Mouse (Mus musculus) MEL (cell line): ENCODE results near the gene Gpt2. TPM values are rescaled to one million over a fixed set of nuclear protein-coding genes. Genes with fewer than 3 reads are reported as not detected.

ENCODE experiments used
- DNase-seq: peaks from one replicate; pipeline ENCODE4 v3.0.0; 2011; ENCODE audit warnings: low read depth, low spot score
- H3K27ac ChIP-seq: 2 replicates; pipeline ENCODE4 v1.5.1; 2012; ENCODE audit warnings: low read depth, mild to moderate bottlenecking, control low read depth, low read length, moderate library complexity; ENCODE audit not compliant: control insufficient read depth
- H3K27me3 ChIP-seq, 2 experiments: fragments of 150-350 bp in 1 of 2; sonication (generic) in 1 of 2; 2 replicates each; pipeline ENCODE4 v1.6.1; 2012; ENCODE audit warnings: low read length in 2 of 2, mild to moderate bottlenecking in 2 of 2, improper control_type of control experiment in 1 of 2, moderate library complexity in 1 of 2; ENCODE audit not compliant: insufficient read depth in 2 of 2, control insufficient read depth in 1 of 2
- H3K36me3 ChIP-seq, 2 experiments: 2 replicates each; pipeline ENCODE4 v1.6.1; 2012 to 2014; ENCODE audit warnings: low read length in 2 of 2, improper control_type of control experiment in 1 of 2, inconsistent platforms in 1 of 2, mild to moderate bottlenecking in 1 of 2; ENCODE audit not compliant: insufficient read depth in 2 of 2, control insufficient read depth in 1 of 2
- H3K4me1 ChIP-seq, 2 experiments: fragments of 150-350 bp in 1 of 2; sonication (generic) in 1 of 2; 2 replicates each; pipeline ENCODE4 v1.6.1; 2012; ENCODE audit warnings: low read length in 2 of 2, improper control_type of control experiment in 1 of 2, mild to moderate bottlenecking in 1 of 2; ENCODE audit not compliant: insufficient read depth in 2 of 2, control insufficient read depth in 1 of 2
- H3K4me3 ChIP-seq, 2 experiments: fragments of 150-350 bp in 1 of 2; sonication (generic) in 1 of 2; 2 replicates each; pipeline ENCODE4 v1.5.1; 2012; ENCODE audit warnings: low read depth in 2 of 2, low read length in 2 of 2, mild to moderate bottlenecking in 2 of 2, moderate library complexity in 2 of 2, control low read depth in 1 of 2, improper control_type of control experiment in 1 of 2; ENCODE audit not compliant: control insufficient read depth in 1 of 2, insufficient read depth in 1 of 2
- H3K79me2 ChIP-seq: 2 replicates; pipeline ENCODE4 v1.6.1; 2012; ENCODE audit warnings: mild to moderate bottlenecking, low read length, moderate library complexity; ENCODE audit not compliant: control insufficient read depth, poor library complexity, insufficient read depth
- H3K9ac ChIP-seq: 2 replicates; pipeline ENCODE4 v1.6.1; 2012; ENCODE audit warnings: low read depth, mild to moderate bottlenecking, control low read depth, low read length, moderate library complexity; ENCODE audit not compliant: control insufficient read depth, poor library complexity, severe bottlenecking
- H3K9me3 ChIP-seq: fragments of 150-350 bp; sonication (generic); replicated peaks from 2 replicates; pipeline ENCODE4 v1.6.1; 2012; ENCODE audit warnings: mild to moderate bottlenecking, low read length, improper control_type of control experiment, moderate library complexity; ENCODE audit not compliant: insufficient read depth
- BHLHE40 ChIP-seq: IDR thresholded peaks from 2 replicates; pipeline ENCODE4 v1.6.1; 2012; ENCODE audit warnings: low read depth, mild to moderate bottlenecking, inconsistent platforms, low read length, improper control_type of control experiment, borderline replicate concordance
- CHD1 ChIP-seq: IDR thresholded peaks from 2 replicates; pipeline ENCODE4 v1.6.1; 2012; ENCODE audit warnings: low read depth, mild to moderate bottlenecking, inconsistent platforms, low read length, improper control_type of control experiment
- CHD2 ChIP-seq: IDR thresholded peaks from 2 replicates; pipeline ENCODE4 v1.6.1; 2011; ENCODE audit warnings: low read length, improper control_type of control experiment
- CTCF ChIP-seq, 3 experiments: IDR thresholded peaks in 2 of 3; conservative IDR thresholded peaks in 1 of 3; 2 replicates each; pipeline ENCODE4 v1.5.1; 2011 to 2012; ENCODE audit warnings: low read length in 3 of 3, low read depth in 2 of 3, mild to moderate bottlenecking in 2 of 3, improper control_type of control experiment in 1 of 3, inconsistent platforms in 1 of 3, mixed read lengths in 1 of 3, moderate library complexity in 1 of 3; ENCODE audit not compliant: control insufficient read depth in 1 of 3, insufficient read depth in 1 of 3, poor library complexity in 1 of 3, severe bottlenecking in 1 of 3
- E2F4 ChIP-seq: IDR thresholded peaks from 2 replicates; pipeline ENCODE4 v1.6.1; 2011; ENCODE audit warnings: low read depth, low read length, improper control_type of control experiment, borderline replicate concordance
- ELF1 ChIP-seq: IDR thresholded peaks from 2 replicates; pipeline ENCODE4 v1.6.1; 2014; ENCODE audit warnings: low read depth, mild to moderate bottlenecking, inconsistent platforms, low read length, improper control_type of control experiment, moderate library complexity
- ETS1 ChIP-seq: IDR thresholded peaks from 2 replicates; pipeline ENCODE4 v1.6.1; 2012; ENCODE audit warnings: low read depth, mild to moderate bottlenecking, inconsistent platforms, low read length, improper control_type of control experiment, moderate library complexity
- GABPA ChIP-seq: IDR thresholded peaks from 2 replicates; pipeline ENCODE4 v1.6.1; 2012; ENCODE audit warnings: low read depth, mild to moderate bottlenecking, inconsistent platforms, low read length, improper control_type of control experiment, moderate library complexity
- GATA1 ChIP-seq: IDR thresholded peaks from 2 replicates; pipeline ENCODE4 v1.6.1; 2011; ENCODE audit warnings: low read depth, low read length, improper control_type of control experiment
- HCFC1 ChIP-seq: IDR thresholded peaks from 2 replicates; pipeline ENCODE4 v1.6.1; 2012; ENCODE audit warnings: low read depth, mild to moderate bottlenecking, inconsistent platforms, low read length, improper control_type of control experiment, moderate library complexity
- JUND ChIP-seq: IDR thresholded peaks from 2 replicates; pipeline ENCODE4 v1.6.1; 2011; ENCODE audit warnings: low read depth, mild to moderate bottlenecking, improper control_type of control experiment, low read length
- KAT2A ChIP-seq: conservative IDR thresholded peaks from 2 replicates; pipeline ENCODE4 v1.6.1; 2012; ENCODE audit warnings: low read depth, low read length, improper control_type of control experiment, inconsistent platforms
- MAFK ChIP-seq: IDR thresholded peaks from 2 replicates; pipeline ENCODE4 v1.6.1; 2011; ENCODE audit warnings: low read depth, mild to moderate bottlenecking, low read length, improper control_type of control experiment, borderline replicate concordance
- MAX ChIP-seq: IDR thresholded peaks from 2 replicates; pipeline ENCODE4 v1.6.1; 2011; ENCODE audit warnings: low read length, improper control_type of control experiment
- MAZ ChIP-seq: IDR thresholded peaks from 2 replicates; pipeline ENCODE4 v1.6.1; 2012; ENCODE audit warnings: low read depth, mild to moderate bottlenecking, inconsistent platforms, low read length, improper control_type of control experiment
- MEF2A ChIP-seq: IDR thresholded peaks from 2 replicates; pipeline ENCODE4 v1.6.1; 2014; ENCODE audit warnings: low read depth, mild to moderate bottlenecking, inconsistent platforms, low read length, improper control_type of control experiment; ENCODE audit not compliant: poor library complexity, insufficient replicate concordance, severe bottlenecking; ENCODE audit errors: extremely low read depth
- MXI1 ChIP-seq: IDR thresholded peaks from 2 replicates; pipeline ENCODE4 v1.6.1; 2011; ENCODE audit warnings: mild to moderate bottlenecking, low read depth, low read length, improper control_type of control experiment
- MYB ChIP-seq: IDR thresholded peaks from 2 replicates; pipeline ENCODE4 v1.6.1; 2011; ENCODE audit warnings: mild to moderate bottlenecking, low read depth, low read length, improper control_type of control experiment
- MYC ChIP-seq: IDR thresholded peaks from 2 replicates; pipeline ENCODE4 v1.6.1; 2011; ENCODE audit warnings: low read depth, mild to moderate bottlenecking, low read length, improper control_type of control experiment, moderate library complexity
- NELFE ChIP-seq: IDR thresholded peaks from 2 replicates; pipeline ENCODE4 v1.6.1; 2011; ENCODE audit warnings: low read depth, low read length, improper control_type of control experiment
- NRF1 ChIP-seq: IDR thresholded peaks from 2 replicates; pipeline ENCODE4 v1.6.1; 2014; ENCODE audit warnings: low read depth, mild to moderate bottlenecking, inconsistent platforms, low read length, improper control_type of control experiment, moderate library complexity; ENCODE audit not compliant: poor library complexity, insufficient read depth, severe bottlenecking
- POLR2A ChIP-seq, 2 experiments: IDR thresholded peaks; 2 replicates each; pipeline ENCODE4 v1.6.1; 2011 to 2012; ENCODE audit warnings: low read length in 2 of 2, mild to moderate bottlenecking in 2 of 2, control low read depth in 1 of 2, improper control_type of control experiment in 1 of 2, low read depth in 1 of 2, moderate library complexity in 1 of 2; ENCODE audit not compliant: control insufficient read depth in 1 of 2, insufficient read depth in 1 of 2, poor library complexity in 1 of 2
- POLR2AphosphoS2 ChIP-seq: IDR thresholded peaks from 2 replicates; pipeline ENCODE4 v1.6.1; 2011; ENCODE audit warnings: low read length, improper control_type of control experiment
- POLR2AphosphoS5 ChIP-seq: IDR thresholded peaks from 2 replicates; pipeline ENCODE4 v1.6.1; 2012; ENCODE audit warnings: low read depth, borderline replicate concordance, mild to moderate bottlenecking, inconsistent platforms, low read length, moderate library complexity, mixed read lengths
- RAD21 ChIP-seq: IDR thresholded peaks from 2 replicates; pipeline ENCODE4 v1.6.1; 2011; ENCODE audit warnings: mild to moderate bottlenecking, low read depth, low read length, improper control_type of control experiment
- RCOR1 ChIP-seq: IDR thresholded peaks from 2 replicates; pipeline ENCODE4 v1.6.1; 2012; ENCODE audit warnings: low read depth, mild to moderate bottlenecking, inconsistent platforms, low read length, improper control_type of control experiment
- SIN3A ChIP-seq: IDR thresholded peaks from 2 replicates; pipeline ENCODE4 v1.6.1; 2012; ENCODE audit warnings: low read length, improper control_type of control experiment, inconsistent platforms
- SMC3 ChIP-seq: IDR thresholded peaks from 2 replicates; pipeline ENCODE4 v1.6.1; 2011; ENCODE audit warnings: low read depth, low read length, improper control_type of control experiment
- TAL1 ChIP-seq: IDR thresholded peaks from 2 replicates; pipeline ENCODE4 v1.6.1; 2012; ENCODE audit warnings: mild to moderate bottlenecking, inconsistent platforms, low read length, moderate library complexity, mixed read lengths
- TBP ChIP-seq: IDR thresholded peaks from 2 replicates; pipeline ENCODE4 v1.8.0; 2011; ENCODE audit warnings: low read depth, low read length, improper control_type of control experiment
- TCF12 ChIP-seq: IDR thresholded peaks from 2 replicates; pipeline ENCODE4 v1.6.1; 2014; ENCODE audit warnings: low read depth, mild to moderate bottlenecking, inconsistent platforms, low read length, improper control_type of control experiment, moderate library complexity
- UBTF ChIP-seq: IDR thresholded peaks from 2 replicates; pipeline ENCODE4 v1.6.1; 2012; ENCODE audit warnings: low read depth, mild to moderate bottlenecking, inconsistent platforms, low read length, improper control_type of control experiment, moderate library complexity, borderline replicate concordance; ENCODE audit not compliant: insufficient read depth
- USF1 ChIP-seq: IDR thresholded peaks from 2 replicates; pipeline ENCODE4 v1.6.1; 2014; ENCODE audit warnings: low read depth, mild to moderate bottlenecking, inconsistent platforms, low read length, improper control_type of control experiment, moderate library complexity
- USF2 ChIP-seq, 2 experiments: IDR thresholded peaks; 2 replicates each; pipeline ENCODE4 v1.6.1; 2011 to 2012; ENCODE audit warnings: improper control_type of control experiment in 2 of 2, low read length in 2 of 2, borderline replicate concordance in 1 of 2, inconsistent platforms in 1 of 2, low read depth in 1 of 2, mild to moderate bottlenecking in 1 of 2; ENCODE audit not compliant: insufficient read depth in 1 of 2
- ZC3H11A ChIP-seq: IDR thresholded peaks from 2 replicates; pipeline ENCODE4 v1.6.1; 2012; ENCODE audit warnings: low read depth, mild to moderate bottlenecking, inconsistent platforms, low read length, improper control_type of control experiment
- ZKSCAN1 ChIP-seq: IDR thresholded peaks from 2 replicates; pipeline ENCODE4 v1.6.1; 2012; ENCODE audit warnings: low read depth, mild to moderate bottlenecking, inconsistent platforms, low read length, improper control_type of control experiment, moderate library complexity
- ZMIZ1 ChIP-seq: IDR thresholded peaks from 2 replicates; pipeline ENCODE4 v1.6.1; 2012; ENCODE audit warnings: low read depth, mild to moderate bottlenecking, inconsistent platforms, low read length, improper control_type of control experiment, moderate library complexity
- ZNF384 ChIP-seq: IDR thresholded peaks from 2 replicates; pipeline ENCODE4 v1.6.1; 2012; ENCODE audit warnings: low read depth, mild to moderate bottlenecking, inconsistent platforms, low read length, improper control_type of control experiment
- polyA plus RNA-seq, 2 experiments: library from polyadenylated mRNA; stranded (reverse) in 1 of 2; unstranded in 1 of 2; fragments of >175 nt in 1 of 2; fragments of >200 nt in 1 of 2; gene quantifications; 2 replicates each; pipeline versions ENCODE4 v1.2.1 to v1.2.4; 2012; ENCODE audit warnings: low replicate concordance in 2 of 2, low read depth in 1 of 2; ENCODE audit not compliant: insufficient read length in 2 of 2, insufficient read depth in 1 of 2, missing spikeins in 1 of 2
- total RNA-seq: library from RNA; depleted of rRNA; stranded (reverse); fragments of 300-350 nt; gene quantifications from 2 replicates; pipeline ENCODE4 v1.2.3, GENCODE M21; 2012

The Gpt2 gene
- total and polyA plus RNA-seq, 3 experiments = 10.2 to 25.3 TPM; not detected in 1

GRCm38 (mm10) chr8:85557601-85557986 lies 65.2 kb downstream of the Gpt2 start:
- peaks cover 24 to 25% of the 10 kb centered on the region in 2 experiments for H3K4me1 ChIP-seq
- H3K9me3 ChIP-seq = no peaks in the 10 kb centered on the region
- DNase-seq = peak; percentile 85
- H3K27ac ChIP-seq = peak overlapping the region; percentile 65
- H3K36me3 ChIP-seq = peaks cover 11 to 50% of the 10 kb centered on the region in 2 experiments
- H3K9ac ChIP-seq = peak overlapping the region; percentile 48
- H3K79me2 ChIP-seq = peaks cover 21% of the 10 kb centered on the region
- peak overlapping the region; percentile 18 to 92 for H3K4me3 ChIP-seq
- H3K27me3 ChIP-seq = no peaks in the 10 kb centered on the region
- TF ChIP-seq POLR2A (IDR thresholded peaks at IDR 0.05; ENCODE audit: control insufficient read depth in 1 of 2, insufficient read depth in 1 of 2, low read depth in 1 of 2, low read length in 2 of 2, poor library complexity in 1 of 2) (no peak), ZKSCAN1 (no peak), USF1 (no peak), CHD2 (no peak), ELF1 (no peak), HCFC1 (no peak), MYB (no peak), ETS1 (peak; percentile 91), UBTF (no peak), NRF1 (no peak), JUND (no peak), POLR2AphosphoS5 (no peak), CHD1 (no peak), GABPA (peak; percentile 97), MYC (peak; percentile 57; the same call in 1 of the 2 replicates), TCF12 (peak; percentile 22; the same call in 1 of the 2 replicates), SIN3A (peak; percentile 72; the same call in 1 of the 2 replicates), MXI1 (peak; percentile 72), NELFE (peak; percentile 20; the same call in 1 of the 2 replicates), MAZ (no peak), MAX (no peak), POLR2AphosphoS2 (no peak), E2F4 (no peak), TBP (0 out of 2 replicates have a peak, but pooled peaks have one; percentile 37), CTCF (IDR thresholded peaks at IDR 0.05 in 2 of 3, conservative IDR thresholded peaks at IDR 0.05 in 1 of 3; ENCODE audit: control insufficient read depth in 1 of 3, insufficient read depth in 1 of 3, low read depth in 2 of 3, low read length in 3 of 3, poor library complexity in 1 of 3, severe bottlenecking in 1 of 3) (no peak), GATA1 (peak; percentile 40; the same call in 1 of the 2 replicates), BHLHE40 (no peak), RAD21 (no peak), ZNF384 (no peak), KAT2A (no peak), MAFK (peak; percentile 84), ZC3H11A (no peak), RCOR1 (peak; percentile 84), ZMIZ1 (no peak), USF2 (IDR thresholded peaks at IDR 0.05; ENCODE audit: borderline replicate concordance in 1 of 2, insufficient read depth in 1 of 2, low read depth in 1 of 2, low read length in 2 of 2) (no peak), SMC3 (no peak), TAL1 (peak; percentile 12; the same call in 1 of the 2 replicates), MEF2A (no peak)
